Mouse (Mus musculus) bone marrow macrophage, adult 2 months (primary cell): ENCODE results near the gene Fndc5.

Source experiments
- CTCF ChIP-seq: IDR thresholded peaks from 2 replicates; pipeline ENCODE4 v1.5.1; 2012; ENCODE audit warnings: low read depth, mild to moderate bottlenecking, low read length, moderate library complexity
- POLR2A ChIP-seq: IDR thresholded peaks from 2 replicates; pipeline ENCODE4 v1.6.1; 2012; ENCODE audit warnings: mild to moderate bottlenecking, low read depth, low read length, borderline replicate concordance

- no peak for TF ChIP-seq CTCF
- TF ChIP-seq POLR2A = no peak
Measured at GRCm38 (mm10) chr4:129145943-129146342, 9.1 kb downstream of the Fndc5 start.
